Mouse (Mus musculus) cortical plate, adult 2 months (tissue): ENCODE results near the gene Txlng. TPM values are rescaled to one million over a fixed set of nuclear protein-coding genes. Genes with fewer than 3 reads are reported as not detected.
A peak's percentile ranks its signal among the peaks of the same experiment; 100 is the strongest.
"Not testable (repeated sequence)": the region's sequence is repeated elsewhere in the genome, so short reads cannot be mapped to it uniquely, and the experiment has no call there.

Experiments used
- H3K27ac ChIP-seq: fragments of 200-500 bp; 2 replicates; pipeline ENCODE4 v1.5.1; 2012; ENCODE audit warnings: low read length, control low read depth, inconsistent platforms; ENCODE audit not compliant: insufficient read depth
- H3K4me1 ChIP-seq: fragments of 200-500 bp; 2 replicates; pipeline ENCODE4 v1.6.1; 2011; ENCODE audit warnings: low read length; ENCODE audit not compliant: control insufficient read depth, insufficient read depth
- H3K4me3 ChIP-seq: fragments of 200-500 bp; 2 replicates; pipeline ENCODE4 v1.5.1; 2011; ENCODE audit warnings: mild to moderate bottlenecking, low read length, control low read depth; ENCODE audit not compliant: insufficient read depth
- CTCF ChIP-seq: fragments of 200-500 bp; IDR thresholded peaks from 2 replicates; pipeline ENCODE4 v1.5.1; 2011; ENCODE audit warnings: mild to moderate bottlenecking, control low read depth, low read length; ENCODE audit not compliant: insufficient read depth; ENCODE audit errors: extremely low read depth
- POLR2A ChIP-seq: fragments of 200-500 bp; IDR thresholded peaks from 2 replicates; pipeline ENCODE4 v1.6.1; 2011; ENCODE audit warnings: mild to moderate bottlenecking, low read length, control low read depth; ENCODE audit not compliant: insufficient read depth; ENCODE audit errors: extremely low read depth
- polyA plus RNA-seq: library from polyadenylated mRNA; depleted of rRNA; stranded (reverse); fragments of >200 nt; gene quantifications from 2 replicates; pipeline ENCODE4 v1.2.3, GENCODE M21; 2012

Txlng gene
- polyA plus RNA-seq, 1 experiment: 15.6 TPM

GRCm38 (mm10) chrX:162831542-162831941 lies 2.3 kb upstream of the Txlng start:
- H3K4me1 ChIP-seq: no peaks in the 10 kb centered on the region
- H3K27ac ChIP-seq: no peak overlapping the region
- no peak for TF ChIP-seq CTCF
- no peak for TF ChIP-seq POLR2A
- H3K4me3 ChIP-seq: no peak overlapping the region

GRCm38 (mm10) chrX:162831036-162831435 lies 1.8 kb upstream of the Txlng start:
- Histone ChIP-seq H3K27ac (no peak overlapping the region), H3K4me3 (no peak overlapping the region), H3K4me1 (no peaks in the 10 kb centered on the region)
- TF ChIP-seq POLR2A (no peak), CTCF (no peak)

GRCm38 (mm10) chrX:162830313-162830712 lies 1.1 kb upstream of the Txlng start:
- not testable (repeated sequence) for H3K4me1 ChIP-seq, H3K27ac ChIP-seq, H3K4me3 ChIP-seq

- H3K4me3 ChIP-seq: peak overlapping the region; percentile 94; the same call in 1 of the 2 replicates
- TF ChIP-seq POLR2A (no peak), CTCF (no peak)
- no peak overlapping the region for H3K27ac ChIP-seq
- no peaks in the 10 kb centered on the region for H3K4me1 ChIP-seq
Observed at GRCm38 (mm10) chrX:162829741-162830140, 487 bp upstream of the Txlng start.

- Histone ChIP-seq H3K27ac (peak overlapping the region; percentile 28; the same call in 1 of the 2 replicates), H3K4me1 (no peaks in the 10 kb centered on the region), H3K4me3 (peak overlapping the region; percentile 94)
- no peak for TF ChIP-seq CTCF
- TF ChIP-seq POLR2A: no peak
Observed at GRCm38 (mm10) chrX:162828783-162829182, 471 bp downstream of the Txlng start.

GRCm38 (mm10) chrX:162828016-162828415 lies 1.2 kb downstream of the Txlng start:
- H3K4me1 ChIP-seq: no peaks in the 10 kb centered on the region
- H3K27ac ChIP-seq: no peak overlapping the region
- peak overlapping the region; percentile 94 for H3K4me3 ChIP-seq
- TF ChIP-seq POLR2A (no peak), CTCF (no peak)

GRCm38 (mm10) chrX:162800371-162800770 lies 28.9 kb downstream of the Txlng start:
- Histone ChIP-seq H3K4me3 (no peak overlapping the region), H3K4me1 (no peaks in the 10 kb centered on the region), H3K27ac (no peak overlapping the region)
- TF ChIP-seq CTCF: peak; percentile 22; the same call in 1 of the 2 replicates
- no peak for TF ChIP-seq POLR2A

- not testable (repeated sequence) for H3K4me1 ChIP-seq, H3K4me3 ChIP-seq, H3K27ac ChIP-seq
Observed at GRCm38 (mm10) chrX:162791392-162791791, 37.9 kb downstream of the Txlng start.

GRCm38 (mm10) chrX:162788372-162788771 lies 40.9 kb downstream of the Txlng start:
- Histone ChIP-seq H3K27ac (no peak overlapping the region), H3K4me1 (no peaks in the 10 kb centered on the region; the same call in 1 of the 2 replicates), H3K4me3 (no peak overlapping the region)
- TF ChIP-seq CTCF: no peak
- TF ChIP-seq POLR2A: no peak

GRCm38 (mm10) chrX:162770726-162771125 lies 58.5 kb downstream of the Txlng start:
- no peak overlapping the region for H3K4me3 ChIP-seq
- H3K27ac ChIP-seq: no peak overlapping the region

GRCm38 (mm10) chrX:162761716-162762395 lies 67.4 kb downstream of the Txlng start:
- Histone ChIP-seq H3K27ac (no peak overlapping the region), H3K4me1 (no peaks in the 10 kb centered on the region; the same call in 1 of the 2 replicates), H3K4me3 (peak overlapping the region; percentile 96)
- TF ChIP-seq CTCF (0 out of 2 replicates have a peak, but pooled peaks have one; percentile 14), POLR2A (no peak)

More at GRCm38 (mm10) chrX:162770726-162771125, 58.5 kb downstream of the Txlng start:
- no peaks in the 10 kb centered on the region for H3K4me1 ChIP-seq
- TF ChIP-seq POLR2A: no peak
- TF ChIP-seq CTCF: no peak
